Mouse (Mus musculus) small intestine, adult 2 months (tissue): Measurements from ENCODE around the gene Slc3a2.

Experiments
- CTCF ChIP-seq: fragments of 200-500 bp; IDR thresholded peaks from 2 replicates; pipeline ENCODE4 v1.5.1; 2012; ENCODE audit warnings: low read depth, mild to moderate bottlenecking, control low read depth, inconsistent platforms, low read length, moderate library complexity, mixed read lengths; ENCODE audit not compliant: insufficient replicate concordance, insufficient read length; ENCODE audit errors: extremely low read depth
- POLR2A ChIP-seq: fragments of 200-500 bp; IDR thresholded peaks from 2 replicates; pipeline ENCODE4 v1.6.1; 2012; ENCODE audit warnings: low read depth, mild to moderate bottlenecking, control low read depth, inconsistent platforms, low read length, moderate library complexity

DNA sequence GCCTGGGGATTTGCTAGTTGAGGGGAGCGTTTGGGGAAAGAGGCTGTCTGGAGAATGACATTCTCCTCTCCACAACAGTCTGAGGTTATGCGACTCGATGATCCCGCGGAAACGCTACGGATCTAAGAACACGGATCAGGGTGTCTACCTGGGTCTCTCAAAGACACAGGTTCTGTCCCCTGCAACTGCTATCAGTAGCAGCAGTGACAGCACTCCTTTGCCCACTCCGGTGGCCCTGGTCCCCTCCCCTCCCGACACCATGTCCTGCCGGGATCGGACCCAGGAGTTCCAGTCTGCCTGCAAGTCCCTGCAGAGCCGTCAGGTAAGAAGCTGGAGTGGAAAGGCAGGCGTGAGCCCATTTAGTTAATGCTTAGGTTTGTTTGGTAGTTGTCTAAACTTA, 19.0 kb upstream of the Slc3a2 start:
- no peak for TF ChIP-seq CTCF
- TF ChIP-seq POLR2A: no peak
